Mouse (Mus musculus) limb, embryonic 15.5 days (tissue): ENCODE data around the gene Atg7. TPM values are rescaled to one million over a fixed set of nuclear protein-coding genes. Genes with fewer than 3 reads are reported as not detected.

Source experiments
- ATAC-seq: fragments of 200-750 bp; cut with Nextera tagmentation; 2 replicates; pipeline ENCODE4 v1.8.0; 2017; ENCODE audit warnings: low read depth, moderate TSS enrichment; ENCODE audit not compliant: insufficient number of reproducible peaks, low FRiP score, low TSS enrichment
- H3K27ac ChIP-seq: fragments of 300-500 bp; sonication (generic); 2 replicates; pipeline ENCODE4 v1.5.1; 2015; ENCODE audit warnings: moderate library complexity, mild to moderate bottlenecking, inconsistent platforms
- H3K27me3 ChIP-seq: fragments of 300-500 bp; sonication (generic); 2 replicates; pipeline ENCODE4 v1.6.1; 2015; ENCODE audit warnings: inconsistent platforms
- H3K36me3 ChIP-seq: fragments of 300-500 bp; sonication (generic); 2 replicates; pipeline ENCODE4 v1.6.1; 2015; ENCODE audit warnings: inconsistent platforms
- H3K4me1 ChIP-seq: fragments of 300-500 bp; sonication (generic); 2 replicates; pipeline ENCODE4 v1.6.1; 2015; ENCODE audit warnings: inconsistent platforms
- H3K4me2 ChIP-seq: fragments of 300-500 bp; sonication (generic); 2 replicates; pipeline ENCODE4 v1.6.1; 2015; ENCODE audit warnings: mild to moderate bottlenecking, inconsistent platforms
- H3K4me3 ChIP-seq: fragments of 300-500 bp; sonication (generic); 2 replicates; pipeline ENCODE4 v1.5.1; 2015; ENCODE audit warnings: mild to moderate bottlenecking, inconsistent platforms
- H3K9ac ChIP-seq: fragments of 300-500 bp; sonication (generic); 2 replicates; pipeline ENCODE4 v1.6.1; 2015; ENCODE audit warnings: inconsistent platforms
- H3K9me3 ChIP-seq: fragments of 300-500 bp; sonication (generic); 2 replicates; pipeline ENCODE4 v1.6.1; 2016; ENCODE audit warnings: inconsistent platforms
- WGBS: fragments of 180-500 bp; shearing (Covaris S2); methylation state at CpG from one replicate; pipeline ENCODE4 v1.1.7; 2015; 5-methylcytosine and 5-hydroxymethylcytosine counted together
- polyA plus RNA-seq: library from polyadenylated mRNA; unstranded; fragments of >200 nt; fragmentation: Nextera tagmentation; extraction: Ambion mirVana; gene quantifications from 2 replicates; pipeline ENCODE4 v1.2.1, GENCODE M21; 2015

Gene Atg7
- polyA plus RNA-seq, 1 experiment from 2014 or later: 19.5 TPM

DNA sequence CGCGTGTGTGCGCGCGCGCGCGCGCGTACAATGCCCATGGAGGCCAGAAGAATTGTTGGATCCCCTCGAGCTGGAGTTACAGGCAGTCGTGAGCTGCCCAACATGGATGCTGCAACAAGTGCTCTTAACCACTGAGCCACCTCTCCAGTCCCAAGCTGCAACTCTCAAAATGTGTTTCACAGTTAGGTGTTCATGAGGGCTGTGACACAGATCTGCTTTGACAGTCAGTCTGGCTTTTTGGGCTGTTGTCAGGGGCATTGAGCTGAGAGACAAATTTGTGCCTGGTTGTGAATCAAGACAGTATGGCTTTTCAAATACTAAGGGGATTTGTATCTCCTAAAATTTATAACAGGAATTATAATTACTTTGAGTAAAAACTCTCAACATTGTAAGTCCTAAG, 248.4 kb downstream of the Atg7 start:
- Histone ChIP-seq H3K9ac (no peak overlapping the region), H3K4me2 (0 out of 2 replicates have a peak overlapping the region, but pooled peaks have one; percentile 14)
- ATAC-seq: no peak

DNA sequence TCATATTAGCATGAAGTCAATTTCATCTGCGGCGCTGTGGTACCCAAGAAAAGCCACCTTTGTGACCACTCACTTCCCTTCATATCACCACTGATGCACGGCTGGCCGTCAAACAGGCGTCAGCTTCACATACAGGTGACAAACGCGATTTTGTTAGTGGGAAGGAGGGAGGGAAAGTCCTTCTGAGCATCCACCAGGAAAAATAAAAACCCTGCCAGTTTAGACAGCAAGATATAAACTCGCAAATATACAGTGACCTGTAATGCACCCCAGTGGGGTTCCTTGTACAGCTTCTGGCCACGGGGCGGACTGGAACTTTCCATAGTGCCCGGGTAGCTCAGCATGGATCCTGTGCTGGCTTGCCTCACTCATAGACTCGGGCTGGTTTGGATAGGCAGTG, 248.9 kb downstream of the Atg7 start:
- Histone ChIP-seq H3K27me3 (no peaks in the 10 kb centered on the region), H3K27ac (peak overlapping the region; percentile 78), H3K9ac (no peak overlapping the region), H3K9me3 (no peaks in the 10 kb centered on the region), H3K36me3 (peaks cover 21% of the 10 kb centered on the region; the same call in 1 of the 2 replicates), H3K4me3 (no peak overlapping the region), H3K4me1 (peaks cover 76% of the 10 kb centered on the region), H3K4me2 (peak overlapping the region; percentile 19; the same call in 1 of the 2 replicates)
- no peak for ATAC-seq
- WGBS: 47% methylated on average over 12 of the region's 12 CpGs

More for the DNA sequence above, 248.4 kb downstream of the Atg7 start:
- no peak overlapping the region for H3K4me3 ChIP-seq
- peak overlapping the region; percentile 78 for H3K27ac ChIP-seq
- WGBS: 72% methylated on average over 12 of the region's 12 CpGs
- H3K4me1 ChIP-seq: peaks cover 76% of the 10 kb centered on the region
- H3K36me3 ChIP-seq: peaks cover 19% of the 10 kb centered on the region; the same call in 1 of the 2 replicates
- H3K27me3 ChIP-seq: no peaks in the 10 kb centered on the region
- H3K9me3 ChIP-seq: no peaks in the 10 kb centered on the region

DNA sequence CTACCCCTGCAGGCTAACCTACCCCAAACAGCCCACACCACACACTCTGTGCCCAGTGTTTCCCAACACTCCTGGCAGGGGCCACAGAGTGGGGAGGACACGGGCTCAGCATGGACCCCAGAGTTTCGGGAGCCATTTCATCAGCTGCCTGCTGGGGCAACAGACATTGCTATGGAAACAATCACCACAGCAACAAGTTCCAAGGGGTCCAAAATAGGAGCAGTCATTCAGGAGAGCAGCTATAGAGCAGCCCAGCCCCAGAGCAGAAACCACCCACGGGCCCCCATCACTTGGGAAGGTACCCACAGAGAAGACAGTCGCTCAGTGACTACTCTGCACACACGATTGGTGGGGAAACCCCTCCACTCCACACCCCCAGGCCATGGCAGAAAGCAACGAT, 249.5 kb downstream of the Atg7 start:
- Histone ChIP-seq H3K36me3 (peaks cover 26% of the 10 kb centered on the region; the same call in 1 of the 2 replicates), H3K4me1 (peaks cover 71% of the 10 kb centered on the region), H3K27ac (peak overlapping the region; percentile 78), H3K4me3 (no peak overlapping the region), H3K9me3 (no peaks in the 10 kb centered on the region), H3K9ac (no peak overlapping the region), H3K27me3 (no peaks in the 10 kb centered on the region), H3K4me2 (no peak overlapping the region)
- WGBS: 36% methylated on average over 6 of the region's 6 CpGs
- ATAC-seq: peak; percentile 16; the same call in 1 of the 2 replicates

DNA sequence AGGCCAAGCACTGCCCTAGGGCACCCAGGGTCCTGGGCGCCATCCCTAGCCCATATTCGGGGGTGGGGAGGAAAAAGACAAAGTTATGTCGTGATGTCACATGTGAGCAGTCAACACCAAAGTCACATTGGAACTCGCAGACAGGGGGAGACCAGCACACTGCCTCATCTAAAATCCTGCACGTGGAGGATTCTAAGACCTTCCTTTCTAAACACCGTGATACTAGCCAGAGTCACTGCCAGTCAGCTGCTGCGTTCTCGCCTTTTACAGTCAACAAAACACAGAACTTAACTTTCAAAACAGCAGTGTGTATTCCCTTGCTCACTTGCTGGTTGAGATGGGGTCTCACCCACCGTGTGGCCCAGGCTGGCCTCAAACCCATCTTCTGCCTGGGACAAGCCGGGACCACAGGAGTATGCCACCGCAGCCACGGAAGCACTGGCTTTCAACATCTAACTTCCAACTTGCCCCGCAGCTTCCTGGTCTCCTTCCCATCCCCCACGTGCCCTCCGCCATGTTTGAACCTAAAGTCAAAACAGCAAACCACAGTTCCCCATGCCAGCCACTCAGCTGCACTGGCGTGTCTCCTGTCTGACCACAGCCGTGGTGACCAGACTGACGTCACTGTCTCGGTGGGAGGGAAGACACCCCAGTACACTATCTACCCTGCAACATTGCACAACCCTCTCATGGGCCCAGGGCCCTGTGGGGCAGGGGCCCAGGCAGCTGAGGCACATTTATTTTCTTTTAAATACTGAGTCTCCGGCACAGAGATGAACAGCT, 250.7 kb downstream of the Atg7 start:
- Histone ChIP-seq H3K9me3 (no peaks in the 10 kb centered on the region), H3K4me2 (no peak overlapping the region), H3K27me3 (no peaks in the 10 kb centered on the region), H3K4me3 (no peak overlapping the region), H3K27ac (peak overlapping the region; percentile 78; the same call in 1 of the 2 replicates), H3K36me3 (peaks cover 29% of the 10 kb centered on the region; the same call in 1 of the 2 replicates), H3K4me1 (peaks cover 59% of the 10 kb centered on the region), H3K9ac (no peak overlapping the region)
- 60% methylated on average over 20 of the region's 20 CpGs for WGBS
- ATAC-seq: no peak

DNA sequence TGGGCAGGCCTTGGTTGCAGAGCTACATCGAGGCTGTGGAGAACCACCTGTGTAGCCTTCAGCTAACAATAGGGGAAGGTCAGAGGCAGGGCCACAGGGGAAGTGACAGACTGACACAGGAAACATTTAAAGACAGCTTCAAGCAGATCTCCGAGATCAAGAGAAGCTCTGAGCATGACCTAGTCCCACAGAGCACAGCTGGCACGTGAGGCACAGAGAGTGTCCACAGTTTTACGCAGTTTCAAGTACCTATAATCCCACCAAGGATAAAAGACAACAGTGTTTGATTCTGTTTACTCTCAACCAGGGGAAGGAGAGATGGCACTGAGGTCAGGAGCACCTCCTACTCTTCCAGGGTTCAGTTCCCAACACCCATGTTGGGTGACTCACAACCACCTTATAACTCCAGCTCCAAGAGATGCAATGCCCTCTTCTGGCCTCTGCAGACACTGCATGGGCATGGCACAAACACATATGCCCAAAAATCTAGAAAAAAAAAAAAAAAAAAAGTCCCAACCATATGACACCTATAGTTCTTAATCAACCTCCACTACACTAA, 251.7 kb downstream of the Atg7 start:
- 50% methylated on average over 4 of the region's 4 CpGs for WGBS
- Histone ChIP-seq H3K27ac (peak overlapping the region; percentile 17; the same call in 1 of the 2 replicates), H3K27me3 (no peaks in the 10 kb centered on the region), H3K4me3 (no peak overlapping the region), H3K4me2 (no peak overlapping the region), H3K36me3 (peaks cover 24% of the 10 kb centered on the region; the same call in 1 of the 2 replicates), H3K4me1 (peaks cover 61% of the 10 kb centered on the region), H3K9me3 (no peaks in the 10 kb centered on the region), H3K9ac (no peak overlapping the region)
- ATAC-seq: no peak

DNA sequence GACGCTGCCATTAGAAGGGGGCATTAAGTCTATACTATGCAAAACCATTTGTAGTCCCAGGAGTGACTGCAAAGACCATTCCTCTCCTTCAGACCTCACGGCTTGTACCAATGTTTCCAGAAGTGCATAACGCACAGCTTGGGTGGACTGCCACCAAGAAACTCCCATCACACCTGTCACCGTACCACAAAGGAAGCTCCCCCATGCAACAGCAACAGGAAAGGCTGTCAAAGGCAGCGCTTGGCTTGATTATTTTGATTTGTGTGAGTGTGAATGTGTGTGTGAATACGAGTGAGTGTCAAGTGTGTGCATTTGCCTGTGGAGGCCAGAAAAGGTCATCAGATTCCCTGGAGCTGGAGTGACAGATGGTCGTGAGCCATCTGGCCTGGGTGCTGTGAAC, 252.3 kb downstream of the Atg7 start:
- Histone ChIP-seq H3K4me1 (peaks cover 64% of the 10 kb centered on the region), H3K36me3 (peaks cover 24% of the 10 kb centered on the region; the same call in 1 of the 2 replicates), H3K27me3 (no peaks in the 10 kb centered on the region), H3K4me2 (no peak overlapping the region), H3K9me3 (no peaks in the 10 kb centered on the region), H3K9ac (no peak overlapping the region), H3K4me3 (no peak overlapping the region), H3K27ac (no peak overlapping the region)
- no peak for ATAC-seq
- 93% methylated on average over 7 of the region's 7 CpGs for WGBS

DNA sequence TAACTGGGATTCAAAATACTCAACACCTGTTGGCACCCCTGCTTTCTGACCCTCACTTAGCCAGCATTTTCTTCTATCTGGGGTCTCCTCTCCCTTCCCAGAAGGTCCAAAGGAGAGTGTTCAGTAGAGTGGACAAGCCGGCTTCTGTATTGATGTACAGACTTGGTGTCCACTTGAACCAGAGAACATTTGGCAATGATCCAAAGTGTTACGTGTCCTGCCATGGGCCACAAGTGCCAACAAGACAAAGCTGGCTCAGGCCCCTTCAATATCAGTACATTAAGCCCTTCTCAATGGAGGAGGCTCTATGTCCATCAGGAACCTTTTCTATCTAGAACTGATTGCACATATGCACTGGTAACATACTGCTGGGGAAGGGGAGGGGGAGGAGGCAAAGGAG, 253.4 kb downstream of the Atg7 start:
- ATAC-seq: no peak
- no peaks in the 10 kb centered on the region for H3K9me3 ChIP-seq
- H3K27ac ChIP-seq: no peak overlapping the region
- no peak overlapping the region for H3K4me3 ChIP-seq
- peaks cover 24% of the 10 kb centered on the region; the same call in 1 of the 2 replicates for H3K36me3 ChIP-seq
- H3K4me1 ChIP-seq: peaks cover 62% of the 10 kb centered on the region
- WGBS: 71% methylated on average over 2 of the region's 2 CpGs
- no peak overlapping the region for H3K4me2 ChIP-seq
- no peak overlapping the region for H3K9ac ChIP-seq
- no peaks in the 10 kb centered on the region for H3K27me3 ChIP-seq

DNA sequence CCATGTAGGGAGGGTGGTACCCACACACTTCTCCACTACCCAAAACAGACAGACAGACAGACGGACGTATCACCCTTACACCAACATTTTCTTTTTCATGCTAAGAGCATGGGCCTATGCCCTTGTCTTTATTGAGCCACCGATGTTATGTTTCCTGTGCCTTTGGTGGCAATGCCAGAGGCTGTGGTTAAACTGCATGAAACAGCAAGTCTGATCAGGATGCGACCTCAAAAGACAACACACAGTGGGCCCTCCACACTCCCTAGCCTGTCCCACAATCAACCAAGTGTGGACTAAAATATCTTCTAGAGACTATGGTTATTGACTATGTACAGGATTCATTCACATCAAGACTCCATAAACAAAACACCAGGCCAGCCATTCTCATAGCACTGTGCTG, 256.1 kb downstream of the Atg7 start:
- no peak overlapping the region for H3K4me2 ChIP-seq
- WGBS: 91% methylated on average over 4 of the region's 4 CpGs
- H3K9me3 ChIP-seq: no peaks in the 10 kb centered on the region
- no peak overlapping the region for H3K4me3 ChIP-seq
- peak overlapping the region; percentile 81; the same call in 1 of the 2 replicates for H3K27ac ChIP-seq
- H3K27me3 ChIP-seq: no peaks in the 10 kb centered on the region
- ATAC-seq: no peak
- peaks cover 24% of the 10 kb centered on the region; the same call in 1 of the 2 replicates for H3K36me3 ChIP-seq
- H3K9ac ChIP-seq: no peak overlapping the region
- H3K4me1 ChIP-seq: peaks cover 62% of the 10 kb centered on the region

DNA sequence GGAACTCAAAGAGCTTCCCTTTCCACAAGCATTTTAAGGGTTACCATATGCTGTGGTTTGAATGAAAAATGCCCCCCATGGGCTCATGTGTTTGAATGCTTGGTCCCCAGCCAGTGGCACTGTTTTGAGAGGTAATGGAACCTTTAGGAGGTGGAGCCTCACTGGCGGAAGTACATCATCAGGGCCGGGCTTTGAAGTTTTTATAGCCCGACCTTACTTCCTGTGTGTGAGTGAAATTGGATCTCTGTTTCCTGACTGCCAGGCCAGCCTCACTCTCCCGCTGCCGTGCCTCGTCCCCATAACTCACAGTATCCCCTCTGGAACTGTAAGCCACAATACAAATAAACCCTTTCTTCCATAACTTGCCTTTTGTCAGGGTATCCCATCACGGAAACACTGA, 256.8 kb downstream of the Atg7 start:
- WGBS: 8% methylated on average over 7 of the region's 7 CpGs
- Histone ChIP-seq H3K4me3 (peak overlapping the region; percentile 3; the same call in 1 of the 2 replicates), H3K9me3 (no peaks in the 10 kb centered on the region), H3K36me3 (peaks cover 24% of the 10 kb centered on the region; the same call in 1 of the 2 replicates), H3K4me2 (peak overlapping the region; percentile 36), H3K9ac (no peak overlapping the region), H3K27me3 (no peaks in the 10 kb centered on the region), H3K4me1 (peaks cover 61% of the 10 kb centered on the region), H3K27ac (peak overlapping the region; percentile 81)
- ATAC-seq: no peak

DNA sequence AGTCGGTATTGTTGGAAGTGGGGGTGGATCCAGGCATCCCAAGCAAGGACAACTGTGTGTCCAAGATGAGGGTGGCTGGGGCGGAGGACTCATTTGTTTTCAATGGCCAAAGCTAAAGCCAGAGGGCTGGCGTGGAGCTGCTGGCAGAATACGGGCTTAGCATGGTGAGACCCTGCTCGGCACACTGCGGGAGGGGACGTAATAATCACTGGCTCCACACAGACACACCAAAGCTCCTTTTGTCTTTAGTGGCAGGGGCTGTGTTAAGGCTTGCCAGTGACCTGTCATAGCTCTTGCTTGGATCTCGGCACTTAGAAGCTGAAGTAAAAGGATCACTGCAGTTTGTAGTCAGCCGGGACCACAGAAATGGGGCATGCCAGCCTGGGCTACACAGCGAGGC, 257.3 kb downstream of the Atg7 start:
- peak overlapping the region; percentile 36 for H3K4me2 ChIP-seq
- no peaks in the 10 kb centered on the region for H3K27me3 ChIP-seq
- WGBS: 18% methylated on average over 10 of the region's 10 CpGs
- H3K9me3 ChIP-seq: no peaks in the 10 kb centered on the region
- ATAC-seq: no peak
- peaks cover 61% of the 10 kb centered on the region for H3K4me1 ChIP-seq
- H3K9ac ChIP-seq: no peak overlapping the region
- H3K36me3 ChIP-seq: peaks cover 23% of the 10 kb centered on the region; the same call in 1 of the 2 replicates
- peak overlapping the region; percentile 3; the same call in 1 of the 2 replicates for H3K4me3 ChIP-seq
- peak overlapping the region; percentile 81 for H3K27ac ChIP-seq

DNA sequence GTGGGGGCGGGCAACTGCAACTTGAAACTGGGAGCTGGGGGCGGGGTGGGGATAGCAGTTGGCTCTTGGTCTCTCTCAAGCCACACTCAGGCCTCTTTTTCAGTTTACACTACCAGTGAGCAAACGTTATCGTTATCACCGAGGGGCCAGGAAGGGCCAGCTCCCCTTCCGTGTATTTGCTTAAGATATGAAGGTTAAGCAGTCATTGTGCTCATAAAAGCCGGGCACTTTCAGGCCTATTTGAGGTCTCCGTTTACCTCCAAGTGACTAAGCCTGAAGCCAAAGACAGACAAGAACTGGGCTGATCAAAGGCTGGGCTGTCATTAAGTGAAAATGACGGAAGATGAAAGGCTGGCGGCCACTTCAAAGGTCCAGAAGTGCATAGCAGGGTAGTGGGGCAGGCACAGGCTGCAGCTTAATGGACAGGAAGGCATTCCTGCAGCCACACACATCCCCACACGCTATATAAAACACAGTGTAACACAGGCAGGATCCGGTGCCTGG, 258.5 kb downstream of the Atg7 start:
- H3K4me1 ChIP-seq: peaks cover 71% of the 10 kb centered on the region
- no peak overlapping the region for H3K9ac ChIP-seq
- no peak overlapping the region for H3K4me3 ChIP-seq
- H3K36me3 ChIP-seq: peaks cover 17% of the 10 kb centered on the region; the same call in 1 of the 2 replicates
- H3K27me3 ChIP-seq: no peaks in the 10 kb centered on the region
- H3K9me3 ChIP-seq: no peaks in the 10 kb centered on the region
- ATAC-seq: 0 out of 2 replicates have a peak, but pooled peaks have one; percentile 46
- peak overlapping the region; percentile 71 for H3K27ac ChIP-seq
- 7% methylated on average over 12 of the region's 12 CpGs for WGBS
- peak overlapping the region; percentile 19 for H3K4me2 ChIP-seq

DNA sequence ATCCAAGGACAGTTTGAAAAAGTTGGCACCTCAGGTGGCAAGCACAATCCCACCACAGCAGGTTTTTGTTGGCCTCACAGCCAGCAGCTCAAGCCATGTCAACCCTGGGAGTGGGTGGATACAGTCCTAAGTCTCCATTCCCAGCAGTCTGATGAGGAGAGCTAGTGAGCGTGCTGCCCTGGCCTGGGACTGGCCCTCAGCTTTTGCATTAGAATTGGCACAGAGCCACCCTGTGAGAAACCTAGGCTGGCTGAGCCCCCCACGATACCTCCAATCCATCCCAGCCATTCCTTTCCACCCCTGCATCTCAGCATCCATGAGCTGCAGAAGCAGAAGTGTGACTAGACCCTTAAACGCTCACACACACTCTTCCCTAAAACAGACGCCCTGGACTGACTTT, 259.0 kb downstream of the Atg7 start:
- ATAC-seq: no peak
- Histone ChIP-seq H3K27ac (peak overlapping the region; percentile 71), H3K27me3 (no peaks in the 10 kb centered on the region), H3K4me2 (peak overlapping the region; percentile 19; the same call in 1 of the 2 replicates), H3K4me3 (no peak overlapping the region), H3K36me3 (peaks cover 13% of the 10 kb centered on the region; the same call in 1 of the 2 replicates), H3K9ac (no peak overlapping the region), H3K4me1 (peaks cover 66% of the 10 kb centered on the region), H3K9me3 (no peaks in the 10 kb centered on the region)
- WGBS: 17% methylated on average over 4 of the region's 4 CpGs
